Mouse (Mus musculus): Measurements from ENCODE around the gene Nfx1.
A peak's percentile ranks its signal among the peaks of the same experiment; 100 is the strongest.
"Not testable (repeated sequence)": the region's sequence is repeated elsewhere in the genome, so short reads cannot be mapped to it uniquely, and the experiment has no call there.

Gene Nfx1

DNA sequence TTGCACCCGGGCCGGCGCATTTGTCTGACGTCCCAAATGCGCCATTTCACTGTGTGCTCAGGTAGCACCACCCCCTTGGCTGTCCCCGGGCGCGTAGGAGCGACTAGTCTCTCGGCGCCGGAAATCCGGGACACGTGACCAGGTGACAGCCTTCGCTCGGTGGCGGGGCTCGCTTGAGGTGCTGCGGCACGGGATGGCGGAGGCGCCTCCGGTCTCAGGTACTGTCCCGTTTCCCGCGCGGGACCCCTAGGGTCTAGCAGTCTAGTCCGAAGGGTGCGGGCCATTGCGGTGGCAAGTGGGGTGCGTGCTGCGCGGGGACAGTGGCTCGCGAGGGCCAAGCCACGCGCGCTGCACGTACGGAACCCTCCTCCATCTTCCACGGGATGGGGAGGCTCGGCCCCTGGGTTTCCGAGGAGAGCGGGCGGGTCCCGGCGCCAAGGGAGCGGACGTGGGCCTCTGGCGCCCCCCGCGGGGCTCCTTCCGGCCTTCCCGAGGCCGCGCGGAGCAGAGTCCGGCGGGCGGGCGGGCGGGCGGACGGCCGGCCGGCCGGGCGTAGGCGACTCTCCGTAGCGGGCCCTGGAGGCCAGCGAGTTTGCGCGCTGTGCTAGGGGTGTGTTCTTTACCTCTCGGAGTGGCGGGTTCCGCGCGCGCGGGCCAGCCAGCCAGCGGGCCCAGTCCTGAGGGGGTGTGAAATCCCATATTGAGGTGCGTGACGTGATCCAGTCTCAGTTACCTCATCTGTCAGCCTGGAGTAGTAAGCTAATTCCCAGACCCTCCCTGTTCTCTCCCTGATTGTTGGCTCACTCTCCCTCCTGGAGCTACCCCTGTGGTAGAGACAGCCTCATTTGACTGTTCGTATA, at the start of gene Nfx1:
TSS of gene Nfx1 (plus strand) at position 65 of the 860 bp plus-strand sequence.
- DNase-seq (ENCODE audit: low read depth, low spot score): peak; percentile 98

DNA sequence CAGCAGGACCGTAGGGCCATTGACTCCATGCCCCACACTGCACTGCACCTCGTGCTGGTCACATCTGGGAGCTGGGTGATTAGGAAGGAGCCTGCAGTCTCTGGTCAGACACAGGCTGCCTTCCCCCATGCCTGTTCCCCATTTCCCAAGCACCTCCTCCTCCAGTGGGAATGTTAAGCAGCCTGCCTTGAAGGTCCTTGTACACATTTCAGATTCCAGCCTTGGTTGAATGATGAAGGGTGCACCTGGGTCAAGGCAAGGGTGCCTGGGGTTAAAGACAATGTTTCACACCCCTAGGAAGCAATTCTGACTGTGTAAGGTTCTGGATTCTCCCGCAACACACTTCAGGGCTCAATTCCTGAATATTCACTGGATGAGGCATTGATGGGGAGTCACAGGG, 49.4 kb upstream of the Nfx1 start:
- DNase-seq (ENCODE audit: low read depth, low spot score): no peak

DNA sequence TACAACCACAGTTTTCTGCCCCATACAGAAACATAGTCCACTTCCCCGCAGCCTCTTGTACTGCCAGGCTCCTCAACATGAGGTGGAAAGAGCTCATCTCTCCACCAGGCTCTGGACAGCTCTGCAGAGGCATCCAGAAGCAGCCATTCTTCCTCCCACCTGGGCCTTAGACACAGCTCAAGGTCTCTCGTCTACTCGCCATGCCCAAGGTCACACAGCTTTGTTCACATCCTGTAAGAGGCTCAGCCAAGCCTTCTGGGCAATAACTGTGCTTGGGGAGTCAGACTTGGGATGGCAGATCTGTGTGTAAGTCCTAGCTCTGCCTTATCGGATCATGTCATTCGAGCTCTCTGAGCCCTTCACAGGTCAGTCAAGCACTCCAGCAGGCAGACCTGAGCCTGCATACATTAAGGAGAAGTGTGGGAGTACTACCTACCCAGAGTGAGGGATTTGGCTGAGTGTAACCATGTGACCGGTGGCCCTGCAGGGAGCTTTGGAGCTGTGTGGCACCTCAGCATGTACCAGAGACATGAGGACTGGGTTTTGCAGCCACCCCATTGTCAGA, 47.5 kb upstream of the Nfx1 start:
- DNase-seq (ENCODE audit: low read depth, low spot score): peak; percentile 42

DNA sequence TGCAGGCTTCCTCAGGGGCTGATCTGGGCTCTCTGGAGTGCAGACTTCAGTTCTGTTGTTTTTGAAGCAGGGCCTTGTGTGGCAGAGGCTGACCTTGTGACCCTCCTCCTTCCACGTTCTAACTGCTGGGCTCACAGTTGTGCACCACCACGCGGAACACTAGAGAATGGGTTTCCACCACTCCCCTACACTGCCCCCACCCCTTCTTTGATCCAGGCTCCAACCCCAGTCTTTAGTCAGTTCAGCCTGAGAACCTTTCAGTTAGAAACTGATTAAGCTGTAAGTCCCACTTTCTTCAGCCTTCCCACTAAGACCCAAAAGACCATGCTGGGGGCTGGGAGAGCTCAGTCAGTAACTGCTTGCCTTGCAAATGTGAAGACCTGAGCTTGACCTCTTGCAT, 45.1 kb upstream of the Nfx1 start:
- no peak for DNase-seq (ENCODE audit: low read depth, low spot score)

DNA sequence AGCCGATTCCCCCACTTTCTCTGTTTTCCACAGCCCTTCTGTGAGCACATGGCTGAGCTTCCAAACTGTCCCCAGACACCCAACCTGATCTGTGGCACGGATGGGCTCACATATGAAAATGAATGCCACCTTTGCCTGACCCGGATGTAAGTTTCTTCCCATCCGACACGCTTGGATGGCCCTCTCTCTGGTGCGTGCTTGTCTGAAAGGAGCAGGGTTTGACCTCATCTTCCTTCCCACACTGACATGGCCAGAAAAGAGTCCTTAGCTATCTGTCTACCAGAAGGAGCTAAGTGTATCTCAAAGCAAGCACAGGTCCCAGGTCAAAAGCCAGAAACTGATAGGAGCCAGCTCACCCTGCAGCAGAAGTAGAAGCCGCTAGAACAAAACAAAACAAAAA, 41.7 kb upstream of the Nfx1 start:
- DNase-seq (ENCODE audit: low read depth, low spot score): no peak

DNA sequence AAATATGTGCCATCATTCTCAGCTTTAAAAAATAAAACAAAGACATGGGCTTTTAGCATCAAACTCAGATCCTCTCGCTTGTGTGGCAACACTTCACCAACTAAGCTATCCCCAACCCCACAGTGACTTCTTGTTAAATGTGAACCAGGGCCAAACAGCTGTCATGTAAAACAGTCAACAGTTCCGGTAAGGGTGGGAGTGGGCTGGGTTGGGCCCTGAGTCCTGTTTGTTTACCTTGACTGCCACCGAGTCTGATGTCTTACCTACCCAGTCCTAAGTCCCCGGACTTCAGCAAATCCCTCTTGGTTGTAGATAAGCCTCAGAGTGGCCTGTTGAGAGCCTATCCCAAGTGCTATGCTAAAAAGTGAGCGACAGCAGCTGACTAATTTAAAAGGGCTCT, 37.0 kb upstream of the Nfx1 start:
- peak; percentile 55 for DNase-seq (ENCODE audit: low read depth, low spot score)

DNA sequence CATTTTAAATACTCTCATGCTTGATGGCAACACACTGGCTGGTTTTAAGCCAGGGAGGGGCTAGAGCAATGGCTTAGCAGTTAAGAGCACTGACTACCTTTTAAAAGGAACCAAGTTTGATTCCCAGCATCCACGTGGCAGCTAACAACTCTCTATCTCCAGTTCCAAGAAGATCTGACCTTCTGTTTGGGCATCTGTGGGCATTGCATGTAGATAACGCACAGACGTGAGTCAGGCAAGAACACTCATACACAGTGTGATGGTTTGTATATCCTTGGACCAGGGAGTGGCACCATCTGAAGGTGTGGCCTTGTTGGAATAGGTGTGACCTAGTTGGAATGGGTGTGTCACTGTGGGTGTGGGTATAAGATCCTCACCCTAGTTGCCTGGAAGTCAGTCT, 36.3 kb upstream of the Nfx1 start:
- DNase-seq (ENCODE audit: low read depth, low spot score): not testable (repeated sequence)

DNA sequence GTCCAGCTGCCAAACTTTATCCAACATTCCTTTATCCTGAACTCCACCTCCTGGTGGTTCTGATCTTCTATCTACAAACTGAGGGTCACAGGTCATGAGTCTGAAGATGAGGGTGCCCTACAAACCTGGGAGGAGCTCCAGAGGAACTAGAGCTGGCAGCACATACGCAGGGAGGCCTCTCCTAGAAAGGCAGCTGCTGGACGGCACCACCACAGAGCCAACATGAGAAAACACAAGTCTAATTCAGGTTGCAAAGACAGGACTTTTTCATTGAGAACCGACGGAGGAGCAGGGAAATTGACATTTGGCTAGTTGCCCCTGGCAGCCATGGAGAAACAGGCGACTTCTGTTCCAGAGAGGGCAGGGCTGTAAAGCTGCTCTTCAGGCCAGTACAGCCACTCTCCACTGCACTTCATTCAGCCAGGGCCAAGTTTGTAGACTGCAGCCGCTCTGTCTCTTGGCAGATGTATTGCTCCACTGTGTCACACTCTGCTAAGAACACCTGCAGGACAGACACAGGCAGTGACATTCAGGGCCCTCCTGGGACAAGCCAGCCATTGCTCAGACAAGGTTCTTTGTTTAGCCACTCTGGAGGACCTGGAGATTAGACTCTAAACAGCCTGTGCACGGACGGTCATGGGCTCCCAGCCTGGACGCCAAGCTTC, 34.4 kb upstream of the Nfx1 start:
- no peak for DNase-seq (ENCODE audit: low read depth, low spot score)

DNA sequence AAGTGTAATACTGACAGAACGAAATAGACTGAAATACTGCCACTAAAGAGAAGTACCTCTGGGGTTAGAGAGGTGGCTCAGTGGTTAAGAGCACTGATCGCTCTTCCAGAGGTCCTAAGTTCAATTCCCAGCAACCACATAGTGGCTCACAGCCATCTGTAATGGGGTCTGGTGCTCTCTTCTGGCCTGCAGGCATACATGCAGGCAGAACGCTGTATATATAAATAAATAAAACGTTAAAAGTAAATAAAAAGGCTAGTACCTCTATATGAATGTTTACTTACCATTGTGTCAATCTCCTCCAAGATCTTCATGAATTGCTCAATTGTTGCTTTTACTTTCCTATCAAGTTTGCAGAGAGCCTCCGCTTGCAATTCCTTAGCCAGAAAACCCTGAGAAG, 31.9 kb upstream of the Nfx1 start:
- DNase-seq (ENCODE audit: low read depth, low spot score): no peak

DNA sequence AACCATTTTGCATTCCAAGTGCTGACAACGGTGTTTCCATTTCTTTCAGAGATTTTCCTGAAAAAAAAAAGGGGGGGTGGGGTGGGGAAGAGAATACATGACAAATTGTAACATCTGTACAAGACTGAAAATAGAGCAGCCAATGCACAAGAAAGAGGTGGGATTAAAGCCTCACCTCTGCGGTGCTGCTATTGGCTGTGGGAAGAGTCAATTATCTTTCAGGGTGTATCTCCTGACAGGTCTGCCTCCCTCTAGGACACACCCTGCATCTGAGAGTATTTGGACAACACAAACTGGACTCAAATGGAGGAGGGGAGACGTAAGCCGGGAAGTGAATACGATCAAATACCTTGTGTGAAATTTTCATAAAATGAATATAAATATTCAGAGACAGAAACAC, 27.1 kb upstream of the Nfx1 start:
- DNase-seq (ENCODE audit: low read depth, low spot score): peak; percentile 50

DNA sequence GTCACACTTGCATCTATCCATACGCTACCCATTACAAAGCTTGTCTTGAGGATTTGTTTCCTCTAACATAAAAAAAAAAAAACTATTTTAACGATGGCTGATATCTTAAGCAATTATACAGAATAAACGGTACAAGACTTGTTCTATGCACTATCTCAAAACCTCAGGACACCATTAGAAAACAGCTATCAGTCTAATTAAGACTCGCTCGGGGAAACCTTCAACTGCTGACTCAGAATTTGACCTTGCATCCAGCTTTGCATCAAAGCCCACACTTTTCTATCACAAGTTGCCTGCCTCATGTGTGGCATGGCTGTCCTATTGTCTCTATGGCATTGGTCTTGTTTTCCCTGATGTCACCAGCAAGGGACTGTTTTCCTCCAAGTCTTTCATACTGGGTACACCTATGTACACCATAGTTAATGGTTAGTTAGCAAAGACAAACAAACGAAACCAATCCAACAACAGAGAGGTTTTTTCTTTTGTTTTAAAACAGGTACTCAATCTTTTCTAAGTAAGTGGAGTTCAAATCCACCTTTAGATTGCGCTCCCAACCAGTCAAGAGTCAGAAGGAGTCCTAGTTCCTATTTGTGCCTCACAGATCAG, 24.1 kb upstream of the Nfx1 start:
- DNase-seq (ENCODE audit: low read depth, low spot score): no peak

DNA sequence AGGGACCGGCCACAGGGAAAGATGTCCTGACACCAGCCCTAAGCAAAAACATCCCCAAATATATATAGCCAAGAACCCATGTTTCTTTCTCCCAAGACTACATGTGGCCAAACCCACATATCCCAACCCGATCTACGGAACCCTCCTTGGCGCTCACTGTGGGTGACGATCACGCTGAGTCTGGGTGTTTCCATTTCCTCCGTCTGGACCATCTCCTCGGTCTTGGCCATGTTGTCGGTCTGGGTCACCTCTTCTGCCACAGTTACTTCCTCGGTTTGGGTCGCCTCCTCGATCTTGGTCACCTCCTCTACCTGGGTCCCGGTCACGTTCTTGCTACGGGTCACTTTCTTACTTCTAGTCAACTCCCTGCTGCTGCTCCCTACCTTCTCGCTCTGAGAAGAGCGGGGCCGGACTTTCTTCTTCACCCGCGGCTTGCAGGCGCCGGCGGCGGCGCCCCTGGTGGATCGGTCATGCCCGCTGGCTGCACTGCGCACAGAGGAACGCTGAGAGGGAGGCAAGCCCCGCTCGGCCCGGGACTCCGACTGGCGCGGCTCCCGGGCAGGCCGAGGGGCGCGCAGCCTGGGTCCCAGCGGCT, 23.0 kb upstream of the Nfx1 start:
- DNase-seq (ENCODE audit: low read depth, low spot score): no peak

DNA sequence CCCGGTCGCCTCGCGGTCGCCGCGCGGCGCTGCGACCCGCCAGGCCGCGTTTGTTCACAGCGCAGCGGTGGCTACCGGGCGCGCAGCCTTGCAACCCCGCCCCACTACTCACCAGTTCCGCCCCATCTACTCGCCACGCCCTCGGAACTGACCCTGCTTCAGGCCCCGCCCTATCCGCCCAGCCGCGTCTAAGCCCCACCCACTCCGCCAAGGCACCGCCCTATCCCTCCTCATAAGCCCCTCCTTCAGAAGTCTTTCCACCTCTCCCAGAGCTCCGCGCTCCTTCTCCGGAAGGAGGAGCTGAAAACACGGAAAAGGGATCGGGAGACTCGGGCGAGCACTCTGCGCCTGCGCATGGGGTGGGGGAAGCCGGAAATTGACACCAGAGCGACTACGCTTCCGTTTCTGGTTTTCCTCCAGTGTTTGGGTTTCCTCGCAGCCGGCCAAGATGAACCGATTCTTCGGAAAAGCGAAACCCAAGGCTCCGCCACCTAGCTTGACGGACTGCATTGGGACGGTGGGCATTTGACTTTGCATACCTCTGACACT, 22.5 kb upstream of the Nfx1 start, which contains the start of the genes Bag1 and Chmp5:
TSS of gene Bag1 (minus strand) at position 135 of the 549 bp plus-strand sequence.
TSS of gene Chmp5 (plus strand) at position 248 of the 549 bp plus-strand sequence.
- DNase-seq (ENCODE audit: low read depth, low spot score): peak; percentile 99

DNA sequence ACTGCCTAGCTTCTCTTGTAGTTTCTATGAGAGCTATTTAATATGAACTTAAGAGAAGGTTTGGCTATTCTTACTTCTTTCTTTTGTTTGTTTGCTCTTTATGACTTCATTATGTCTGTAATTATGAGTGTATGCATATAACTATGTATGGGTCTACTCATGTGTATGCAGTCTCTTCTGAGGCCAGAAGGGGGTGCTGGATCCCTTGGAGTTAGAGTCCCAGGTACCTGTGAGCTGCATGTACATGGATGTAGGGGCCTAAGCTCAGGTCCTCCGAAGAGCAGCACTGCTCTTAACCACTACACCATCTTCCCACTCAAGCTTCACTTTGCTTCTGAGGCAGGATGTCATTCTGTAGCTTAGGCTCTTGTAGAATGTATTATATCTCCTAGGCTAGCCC, 17.2 kb upstream of the Nfx1 start:
- peak; percentile 75 for DNase-seq (ENCODE audit: low read depth, low spot score)

DNA sequence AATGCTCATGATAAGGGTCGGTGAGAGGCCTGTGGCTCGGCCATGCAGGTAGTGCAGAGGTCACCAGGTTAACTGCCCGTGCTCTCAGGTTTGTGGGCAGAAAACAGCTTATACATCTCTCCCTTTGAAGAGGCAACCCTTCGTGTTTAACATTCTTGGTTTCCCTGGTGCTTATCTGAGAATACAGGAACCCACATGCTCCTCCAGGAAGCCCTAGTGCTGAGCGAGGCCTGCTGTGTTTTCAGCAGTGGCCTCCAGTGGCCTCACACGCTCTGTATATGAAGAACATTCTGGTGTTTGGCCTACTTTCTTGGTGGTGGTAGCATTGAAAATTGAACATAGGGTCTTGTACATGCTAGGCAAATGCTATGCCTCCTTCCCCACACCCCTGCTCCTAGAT, 14.8 kb upstream of the Nfx1 start:
- DNase-seq (ENCODE audit: low read depth, low spot score): no peak

DNA sequence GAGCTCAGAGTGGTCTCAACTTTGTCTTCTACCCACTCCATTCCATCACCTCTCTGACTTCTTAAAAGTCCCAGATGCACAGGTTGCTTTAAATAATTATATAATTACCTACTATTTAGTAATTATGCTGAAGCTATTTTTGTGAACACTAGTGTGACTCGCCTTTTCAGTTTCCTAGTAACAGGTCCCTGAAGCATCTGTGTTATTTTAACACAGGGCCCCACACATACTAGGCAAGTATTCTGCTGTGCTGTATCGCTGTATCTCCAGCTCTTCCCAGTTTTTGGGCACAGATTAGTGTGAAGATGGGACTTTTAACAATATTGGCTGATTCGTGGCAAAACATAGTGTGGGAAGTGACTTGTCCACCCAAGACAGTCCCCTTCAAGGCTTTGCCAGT, 7.2 kb upstream of the Nfx1 start:
- no peak for DNase-seq (ENCODE audit: low read depth, low spot score)

DNA sequence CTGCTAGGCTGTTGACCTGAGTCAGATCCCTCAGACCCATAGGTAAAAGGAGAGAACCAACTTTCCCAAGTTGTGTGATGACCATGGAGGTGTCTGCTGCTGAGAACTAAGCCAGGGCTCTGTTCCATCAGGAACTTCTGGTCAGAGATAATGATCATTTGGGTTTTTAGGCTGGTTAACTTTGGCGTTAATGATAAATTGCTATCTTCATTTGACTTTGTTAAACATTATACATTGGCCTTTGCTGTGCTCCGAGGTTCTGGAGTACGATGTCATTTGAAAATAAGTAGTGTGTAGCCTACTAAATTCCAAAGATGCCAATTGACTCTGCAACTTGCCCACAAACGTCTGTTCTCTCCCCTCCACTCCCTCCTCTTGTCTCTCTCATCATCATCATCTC, 1.5 kb upstream of the Nfx1 start:
- no peak for DNase-seq (ENCODE audit: low read depth, low spot score)

DNA sequence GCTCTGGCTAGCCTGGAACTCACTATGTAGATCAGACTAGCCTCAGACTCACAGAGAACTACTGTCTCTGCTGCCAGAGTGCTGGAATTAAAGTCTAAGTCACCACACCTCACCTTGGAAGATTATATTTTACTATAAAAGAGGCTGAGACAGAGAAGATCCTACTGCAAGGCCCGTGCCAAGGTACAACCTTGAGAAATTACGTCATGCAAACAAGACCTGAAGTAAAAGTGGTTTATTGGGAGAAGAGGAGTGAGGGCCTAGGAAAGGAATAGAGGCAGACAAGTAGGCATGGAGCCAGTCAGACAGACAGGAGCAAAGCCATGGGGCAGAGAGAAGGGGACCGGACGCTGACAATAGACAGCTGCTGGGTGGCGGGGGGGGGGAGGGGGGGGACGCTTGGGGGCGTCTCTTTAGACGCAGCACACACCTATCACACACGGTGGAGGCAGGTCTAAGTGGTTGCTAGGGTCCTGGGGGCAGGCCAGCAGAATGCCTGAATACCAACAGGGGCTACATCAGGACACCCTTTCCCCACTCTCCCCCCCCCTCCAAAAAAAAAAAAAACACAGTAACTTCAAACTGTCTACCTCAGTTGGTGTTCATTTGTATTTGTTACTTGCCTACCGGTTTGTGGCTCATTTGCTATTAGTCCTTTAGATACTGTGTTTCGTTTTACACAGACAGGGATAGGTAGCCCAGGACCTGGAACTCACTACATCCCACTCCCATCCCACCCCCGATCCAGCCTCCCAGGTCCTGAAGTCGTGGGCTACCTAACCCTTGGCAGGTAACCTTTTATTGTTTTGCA, 720 bp upstream of the Nfx1 start:
- DNase-seq (ENCODE audit: low read depth, low spot score): peak; percentile 30

DNA sequence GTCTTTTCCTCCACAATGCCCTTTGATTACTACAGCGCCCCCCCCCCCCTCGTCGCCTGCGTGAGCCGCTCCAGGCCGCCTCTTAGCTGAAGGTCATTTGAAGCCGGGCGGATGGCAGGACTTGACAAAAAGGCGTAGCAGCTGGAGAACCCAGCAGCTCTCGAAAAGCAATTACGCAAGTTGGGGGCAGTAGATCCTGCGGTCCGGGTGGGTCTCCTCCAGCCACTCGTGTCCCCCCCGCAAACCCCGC, 189 bp upstream of the Nfx1 start:
- no peak for DNase-seq (ENCODE audit: low read depth, low spot score)

DNA sequence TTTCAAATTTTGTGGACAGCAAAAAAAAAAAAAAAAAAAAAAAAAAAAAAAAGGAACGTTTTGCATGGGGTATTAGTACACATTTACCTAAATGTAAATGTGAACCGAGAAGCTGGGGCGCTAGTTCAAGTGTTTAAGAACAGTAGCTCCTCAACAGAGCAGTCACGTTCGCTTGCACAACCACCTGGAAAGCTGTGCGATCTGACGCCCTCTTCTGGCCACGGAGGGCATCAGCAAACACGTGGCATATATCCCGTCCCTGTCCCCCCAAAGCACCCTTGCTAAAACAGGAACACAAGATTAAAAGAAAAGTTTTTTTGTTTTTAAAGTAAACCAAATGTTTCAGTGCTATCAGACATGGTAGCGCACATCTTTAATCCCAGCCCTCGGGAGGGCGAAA, 1.0 kb downstream of the Nfx1 start:
- DNase-seq (ENCODE audit: low read depth, low spot score): peak; percentile 79

DNA sequence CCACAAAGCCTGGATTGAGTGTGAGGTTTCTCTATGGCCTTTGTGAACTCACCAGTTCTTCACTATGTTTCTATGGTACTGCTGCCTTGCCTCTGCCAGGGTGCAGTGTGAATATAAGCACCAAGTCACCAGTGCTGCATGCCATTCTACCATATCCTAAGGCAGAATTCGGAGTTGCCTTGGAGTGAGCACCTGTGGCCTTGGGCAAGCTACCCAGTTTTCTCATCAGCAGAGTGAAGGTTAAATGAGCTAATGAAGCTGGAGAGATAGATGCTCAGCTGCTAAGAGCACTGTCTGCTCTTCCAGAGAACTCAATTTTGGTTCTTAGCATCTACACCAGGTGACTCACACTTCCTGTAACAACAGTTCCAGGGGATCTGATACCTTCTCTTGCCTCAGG, 3.3 kb downstream of the Nfx1 start:
- no peak for DNase-seq (ENCODE audit: low read depth, low spot score)

Measured in ZHBTc4 (cell line).